Mouse (Mus musculus): ENCODE results near the gene Maneal.

DNA sequence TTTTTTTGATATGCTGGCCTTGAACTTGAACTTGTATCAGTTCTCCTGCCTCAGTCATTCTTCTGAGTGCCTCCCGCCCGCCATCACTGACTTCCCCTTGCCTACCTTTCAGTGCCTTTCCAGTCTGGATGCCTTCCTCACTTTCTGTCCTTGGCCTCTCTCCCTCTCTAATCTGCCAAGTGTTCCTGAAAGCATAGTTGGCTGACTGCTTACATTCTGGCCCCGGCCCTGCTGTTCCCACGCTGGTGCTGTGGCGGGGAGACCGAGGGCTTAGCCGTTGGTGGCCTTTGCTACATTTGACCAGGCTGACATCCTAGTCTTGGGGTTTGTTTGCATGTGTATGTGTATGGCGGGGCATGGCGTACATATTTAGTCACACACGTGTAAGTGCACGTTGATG is 46.1 kb downstream of the Maneal start:
- TF ChIP-seq NELFE (IDR thresholded peaks at IDR 0.05; ENCODE audit: low read depth, low read length) (no peak), EP300 (IDR thresholded peaks at IDR 0.05; ENCODE audit: low read length) (no peak), CTCF (conservative IDR thresholded peaks at IDR 0.05 in 1 of 2, IDR thresholded peaks at IDR 0.05 in 1 of 2; ENCODE audit: low read depth in 2 of 2, low read length in 2 of 2) (no peak), CHD2 (IDR thresholded peaks at IDR 0.05; ENCODE audit: low read length) (no peak), POLR2A (IDR thresholded peaks at IDR 0.05; ENCODE audit: low read depth, low read length) (no peak), NRF1 (IDR thresholded peaks at IDR 0.05; ENCODE audit: low read depth, low read length) (no peak), MAFK (IDR thresholded peaks at IDR 0.05; ENCODE audit: insufficient replicate concordance, low read length) (no peak), E2F4 (IDR thresholded peaks at IDR 0.05; ENCODE audit: insufficient replicate concordance, low read depth, low read length) (no peak), ELF1 (IDR thresholded peaks at IDR 0.05; ENCODE audit: low read depth, low read length) (no peak), TCF12 (IDR thresholded peaks at IDR 0.05; ENCODE audit: low read depth, low read length) (no peak), TBP (conservative IDR thresholded peaks at IDR 0.05; ENCODE audit: low read depth, low read length) (no peak)

Data from CH12.LX (cell line).